Mouse (Mus musculus) hindbrain, embryonic 13.5 days (tissue): ENCODE data around the gene Sh2d5. TPM values are rescaled to one million over a fixed set of nuclear protein-coding genes. Genes with fewer than 3 reads are reported as not detected.

ENCODE experiments used
- ATAC-seq: fragments of 200-750 bp; cut with Nextera tagmentation; 2 replicates; pipeline ENCODE4 v1.8.0; 2017; ENCODE audit warnings: moderate TSS enrichment; ENCODE audit not compliant: low FRiP score
- H3K27ac ChIP-seq: fragments of 300-500 bp; sonication (generic); 2 replicates; pipeline ENCODE4 v1.5.1; 2015; ENCODE audit warnings: inconsistent platforms, mild to moderate bottlenecking, moderate library complexity
- H3K27me3 ChIP-seq: fragments of 300-500 bp; sonication (generic); 2 replicates; pipeline ENCODE4 v1.6.1; 2015; ENCODE audit warnings: mild to moderate bottlenecking, inconsistent platforms
- H3K36me3 ChIP-seq: fragments of 300-500 bp; sonication (generic); 2 replicates; pipeline ENCODE4 v1.6.1; 2015; ENCODE audit warnings: mild to moderate bottlenecking, inconsistent platforms
- H3K4me1 ChIP-seq: fragments of 300-500 bp; sonication (generic); replicated peaks from 2 replicates; pipeline ENCODE4 v1.6.1; 2015; ENCODE audit warnings: inconsistent platforms
- H3K4me2 ChIP-seq: fragments of 300-500 bp; sonication (generic); 2 replicates; pipeline ENCODE4 v1.6.1; 2015; ENCODE audit warnings: inconsistent platforms, mild to moderate bottlenecking, moderate library complexity
- H3K4me3 ChIP-seq: fragments of 300-500 bp; sonication (generic); 2 replicates; pipeline ENCODE4 v1.5.1; 2015; ENCODE audit warnings: mild to moderate bottlenecking, inconsistent platforms
- H3K9ac ChIP-seq: fragments of 300-500 bp; sonication (generic); 2 replicates; pipeline ENCODE4 v1.6.1; 2015; ENCODE audit warnings: mild to moderate bottlenecking, inconsistent platforms
- H3K9me3 ChIP-seq: fragments of 300-500 bp; sonication (generic); 2 replicates; pipeline ENCODE4 v1.6.1; 2016; ENCODE audit warnings: inconsistent platforms
- WGBS: fragments of 180-500 bp; shearing (Covaris S2); methylation state at CpG from one replicate; pipeline ENCODE4 v1.1.7; 2015; 5-methylcytosine and 5-hydroxymethylcytosine counted together
- polyA plus RNA-seq: library from polyadenylated mRNA; unstranded; fragments of >200 nt; fragmentation: Nextera tagmentation; extraction: Ambion mirVana; gene quantifications from 2 replicates; pipeline ENCODE4 v1.2.1, GENCODE M21; 2015

The Sh2d5 gene
- polyA plus RNA-seq, 1 experiment from 2014 or later = 12.3 TPM

GRCm38 (mm10) chr4:138220761-138221160 lies 29.4 kb upstream of the Sh2d5 start:
- 93% methylated on average over 7 of the region's 7 CpGs for WGBS
- no peak overlapping the region for H3K4me2 ChIP-seq

GRCm38 (mm10) chr4:138221406-138221805 lies 28.8 kb upstream of the Sh2d5 start:
- peaks cover 47% of the 10 kb centered on the region for H3K36me3 ChIP-seq
- WGBS = 96% methylated on average over 5 of the region's 5 CpGs

More at GRCm38 (mm10) chr4:138220761-138221160, 29.4 kb upstream of the Sh2d5 start:
- Histone ChIP-seq H3K4me1 (peaks cover 39% of the 10 kb centered on the region), H3K9ac (no peak overlapping the region), H3K27ac (no peak overlapping the region), H3K27me3 (no peaks in the 10 kb centered on the region), H3K9me3 (no peaks in the 10 kb centered on the region), H3K36me3 (peaks cover 41% of the 10 kb centered on the region), H3K4me3 (no peak overlapping the region)
- no peak for ATAC-seq

GRCm38 (mm10) chr4:138222396-138222795 lies 27.8 kb upstream of the Sh2d5 start:
- no peaks in the 10 kb centered on the region for H3K9me3 ChIP-seq
- ATAC-seq = no peak
- no peak overlapping the region for H3K4me2 ChIP-seq
- H3K4me1 ChIP-seq = peaks cover 37% of the 10 kb centered on the region
- no peak overlapping the region for H3K4me3 ChIP-seq
- H3K9ac ChIP-seq = no peak overlapping the region
- no peaks in the 10 kb centered on the region for H3K27me3 ChIP-seq
- no peak overlapping the region for H3K27ac ChIP-seq
- peaks cover 56% of the 10 kb centered on the region for H3K36me3 ChIP-seq
- WGBS = 87% methylated on average over 5 of the region's 5 CpGs

More at GRCm38 (mm10) chr4:138221406-138221805, 28.8 kb upstream of the Sh2d5 start:
- no peak overlapping the region for H3K4me3 ChIP-seq
- no peaks in the 10 kb centered on the region for H3K27me3 ChIP-seq
- no peak for ATAC-seq
- H3K4me2 ChIP-seq = no peak overlapping the region
- no peaks in the 10 kb centered on the region for H3K9me3 ChIP-seq
- no peak overlapping the region for H3K9ac ChIP-seq
- H3K4me1 ChIP-seq = peaks cover 37% of the 10 kb centered on the region
- H3K27ac ChIP-seq = no peak overlapping the region

GRCm38 (mm10) chr4:138223623-138224022 lies 26.6 kb upstream of the Sh2d5 start:
- Histone ChIP-seq H3K9me3 (no peaks in the 10 kb centered on the region), H3K4me2 (no peak overlapping the region), H3K4me1 (peaks cover 26% of the 10 kb centered on the region), H3K4me3 (no peak overlapping the region), H3K9ac (no peak overlapping the region), H3K36me3 (peaks cover 65% of the 10 kb centered on the region), H3K27ac (no peak overlapping the region), H3K27me3 (no peaks in the 10 kb centered on the region)
- WGBS = 89% methylated on average over 10 of the region's 10 CpGs
- no peak for ATAC-seq

GRCm38 (mm10) chr4:138246756-138247665 lies 3.2 kb upstream of the Sh2d5 start:
- H3K4me1 ChIP-seq = peaks cover 31% of the 10 kb centered on the region
- H3K36me3 ChIP-seq = peaks cover 58% of the 10 kb centered on the region
- 58% methylated on average over 27 of the region's 27 CpGs for WGBS
- H3K4me2 ChIP-seq = no peak overlapping the region
- H3K27ac ChIP-seq = peak overlapping the region; percentile 66; the same call in 1 of the 2 replicates
- peaks cover 12% of the 10 kb centered on the region; the same call in 1 of the 2 replicates for H3K27me3 ChIP-seq
- ATAC-seq = no peak
- H3K9ac ChIP-seq = 0 out of 2 replicates have a peak overlapping the region, but pooled peaks have one; percentile 20
- H3K4me3 ChIP-seq = no peak overlapping the region
- H3K9me3 ChIP-seq = no peaks in the 10 kb centered on the region

GRCm38 (mm10) chr4:138251819-138252218 lies 1.6 kb downstream of the Sh2d5 start:
- under 1% methylated on average over 14 of the region's 14 CpGs for WGBS
- Histone ChIP-seq H3K36me3 (peaks cover 13% of the 10 kb centered on the region), H3K4me3 (peak overlapping the region; percentile 62), H3K27me3 (peaks cover 44% of the 10 kb centered on the region), H3K27ac (peak overlapping the region; percentile 13), H3K4me2 (peak overlapping the region; percentile 92), H3K9ac (peak overlapping the region; percentile 78), H3K9me3 (no peaks in the 10 kb centered on the region), H3K4me1 (peaks cover 43% of the 10 kb centered on the region)
- no peak for ATAC-seq

GRCm38 (mm10) chr4:138252231-138252630 lies 2.0 kb downstream of the Sh2d5 start:
- Histone ChIP-seq H3K36me3 (peaks cover 13% of the 10 kb centered on the region), H3K4me1 (peaks cover 40% of the 10 kb centered on the region), H3K9me3 (no peaks in the 10 kb centered on the region), H3K27ac (peak overlapping the region; percentile 13; the same call in 1 of the 2 replicates), H3K4me3 (peak overlapping the region; percentile 62), H3K9ac (peak overlapping the region; percentile 78), H3K27me3 (peaks cover 44% of the 10 kb centered on the region), H3K4me2 (peak overlapping the region; percentile 92)
- WGBS = 13% methylated on average over 5 of the region's 5 CpGs
- no peak for ATAC-seq

GRCm38 (mm10) chr4:138257116-138257687 lies 7.0 kb downstream of the Sh2d5 start:
- Histone ChIP-seq H3K4me2 (no peak overlapping the region), H3K27ac (no peak overlapping the region), H3K9me3 (no peaks in the 10 kb centered on the region), H3K4me1 (peaks cover 21% of the 10 kb centered on the region), H3K4me3 (no peak overlapping the region), H3K27me3 (peaks cover 56% of the 10 kb centered on the region), H3K36me3 (peaks cover 22% of the 10 kb centered on the region), H3K9ac (no peak overlapping the region)
- WGBS = 86% methylated on average over 22 of the region's 22 CpGs
- no peak for ATAC-seq

GRCm38 (mm10) chr4:138258663-138259062 lies 8.5 kb downstream of the Sh2d5 start:
- no peak for ATAC-seq
- H3K27me3 ChIP-seq = peaks cover 52% of the 10 kb centered on the region
- WGBS = 87% methylated on average over 7 of the region's 7 CpGs

GRCm38 (mm10) chr4:138259482-138259881 lies 9.3 kb downstream of the Sh2d5 start:
- Histone ChIP-seq H3K4me3 (no peak overlapping the region), H3K27ac (no peak overlapping the region), H3K36me3 (peaks cover 22% of the 10 kb centered on the region), H3K9me3 (no peaks in the 10 kb centered on the region), H3K4me1 (peaks cover 18% of the 10 kb centered on the region), H3K27me3 (peaks cover 52% of the 10 kb centered on the region), H3K9ac (no peak overlapping the region), H3K4me2 (no peak overlapping the region)
- WGBS = 84% methylated on average over 5 of the region's 5 CpGs
- no peak for ATAC-seq

More at GRCm38 (mm10) chr4:138258663-138259062, 8.5 kb downstream of the Sh2d5 start:
- Histone ChIP-seq H3K9me3 (no peaks in the 10 kb centered on the region), H3K36me3 (peaks cover 22% of the 10 kb centered on the region), H3K4me3 (no peak overlapping the region), H3K9ac (no peak overlapping the region), H3K27ac (no peak overlapping the region), H3K4me1 (peaks cover 18% of the 10 kb centered on the region), H3K4me2 (no peak overlapping the region)

- H3K4me3 ChIP-seq = peak overlapping the region; percentile 65
Measured at GRCm38 (mm10) chr4:138261843-138262681, 11.9 kb downstream of the Sh2d5 start.

More at GRCm38 (mm10) chr4:138261843-138262681, 11.9 kb downstream of the Sh2d5 start:
- Histone ChIP-seq H3K4me1 (peaks cover 18% of the 10 kb centered on the region), H3K9ac (peak overlapping the region; percentile 67), H3K4me2 (peak overlapping the region; percentile 79), H3K36me3 (peaks cover 18% of the 10 kb centered on the region), H3K9me3 (no peaks in the 10 kb centered on the region; the same call in 1 of the 2 replicates), H3K27me3 (peaks cover 54% of the 10 kb centered on the region), H3K27ac (0 out of 2 replicates have a peak overlapping the region, but pooled peaks have one; percentile 40)
- peak; percentile 92 for ATAC-seq
- WGBS = under 1% methylated on average over 78 of the region's 78 CpGs
